In the genomic region with DNA sequence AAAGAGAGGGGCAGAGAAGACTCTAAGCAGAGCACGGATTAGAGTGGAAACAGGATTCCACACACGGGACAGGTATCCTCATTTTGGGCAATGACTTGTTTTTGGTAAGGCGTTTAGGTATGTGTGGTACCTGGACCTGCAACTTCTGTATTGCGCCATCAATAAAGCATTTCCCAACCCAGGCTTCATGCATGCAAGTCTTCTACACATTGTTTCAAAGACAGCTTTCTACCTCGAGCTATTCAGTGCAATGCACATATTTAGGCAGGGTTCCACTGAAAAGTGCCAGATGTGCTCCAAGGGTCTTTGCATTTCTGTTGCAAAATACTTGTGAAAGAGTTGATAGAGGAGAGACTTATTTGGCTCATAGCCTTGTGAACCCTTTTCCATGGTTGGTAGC, we compare ENCODE assay signal across 20 mouse cellular contexts.
"Had no signal": no experiment of that assay in that cellular context is flagged by ENCODE, and none has a peak within 500 bp of the region (broad histone marks: within the 10 kb centered on the region; RNA-seq: fewer than 3 reads in every experiment).

No protein-coding gene starts in this region.

- ATAC-seq: midbrain, embryonic 16.5 days had no signal

- H3K4me1 ChIP-seq: midbrain, embryonic 12.5 days; neural tube, embryonic 15.5 days had no signal

- H3K27ac ChIP-seq: liver, embryonic 14.5 days; midbrain, embryonic 10.5 days; midbrain, embryonic 12.5 days; neural tube, embryonic 13.5 days; neural tube, embryonic 15.5 days had no signal

- DNase-seq: lung, adult 18-20 months; lung, embryonic 14.5 days; lung, postnatal 10 days; lung, postnatal 4 days; midbrain, embryonic 14.5 days; retina, postnatal 1 day; right cerebral cortex, adult 18-20 months; right cerebral cortex, postnatal 25 days; right cerebral cortex, postnatal 4 days; spleen, adult 18-20 months; thymus, adult 18-20 months; thymus, postnatal 14 days; thymus, postnatal 36 days had no signal

- H3K36me3 ChIP-seq: midbrain, embryonic 12.5 days; neural tube, embryonic 13.5 days; neural tube, embryonic 15.5 days had no signal

- H3K4me3 ChIP-seq: midbrain, embryonic 10.5 days; midbrain, embryonic 12.5 days; myocyte; neural tube, embryonic 13.5 days; neural tube, embryonic 15.5 days had no signal

- H3K9ac ChIP-seq: liver, embryonic 14.5 days; lung, embryonic 14.5 days; midbrain, embryonic 12.5 days; neural tube, embryonic 13.5 days; neural tube, embryonic 15.5 days had no signal

- H3K4me2 ChIP-seq: lung, embryonic 14.5 days; midbrain, embryonic 12.5 days; neural tube, embryonic 13.5 days; neural tube, embryonic 15.5 days had no signal

- H3K9me3 ChIP-seq: midbrain, embryonic 10.5 days; midbrain, embryonic 12.5 days; neural tube, embryonic 13.5 days; neural tube, embryonic 15.5 days had no signal

- H3K27me3 ChIP-seq: midbrain, embryonic 12.5 days; neural tube, embryonic 13.5 days; neural tube, embryonic 15.5 days had no signal
